Mouse (Mus musculus) testis, adult 2 months (tissue): ENCODE data around the gene Wnt10b. TPM values are rescaled to one million over a fixed set of nuclear protein-coding genes. Genes with fewer than 3 reads are reported as not detected.
A peak's percentile ranks its signal among the peaks of the same experiment; 100 is the strongest.

Experiments used
- H3K27ac ChIP-seq: fragments of 200-500 bp; 2 replicates; pipeline ENCODE4 v1.5.1; 2012; ENCODE audit warnings: low read depth, low read length; ENCODE audit not compliant: control insufficient read depth, insufficient read depth
- H3K27me3 ChIP-seq: fragments of 200-500 bp; 2 replicates; pipeline ENCODE4 v1.6.1; 2012; ENCODE audit warnings: mild to moderate bottlenecking, low read length, moderate library complexity; ENCODE audit not compliant: control insufficient read depth, insufficient read depth
- H3K36me3 ChIP-seq: fragments of 200-500 bp; 2 replicates; pipeline ENCODE4 v1.6.1; 2012; ENCODE audit warnings: mild to moderate bottlenecking, low read length; ENCODE audit not compliant: control insufficient read depth, insufficient read depth
- H3K4me1 ChIP-seq: fragments of 200-500 bp; 2 replicates; pipeline ENCODE4 v1.6.1; 2012; ENCODE audit warnings: low read length; ENCODE audit not compliant: control insufficient read depth, insufficient read depth
- H3K4me3 ChIP-seq: fragments of 200-500 bp; 2 replicates; pipeline ENCODE4 v1.5.1; 2012; ENCODE audit warnings: low read depth, mild to moderate bottlenecking, low read length, moderate library complexity, mixed read lengths; ENCODE audit not compliant: control insufficient read depth
- CTCF ChIP-seq: fragments of 200-500 bp; IDR thresholded peaks from 2 replicates; pipeline ENCODE4 v1.5.1; 2012; ENCODE audit warnings: low read depth, mild to moderate bottlenecking, inconsistent platforms, low read length, moderate library complexity; ENCODE audit not compliant: control insufficient read depth, insufficient read depth, insufficient replicate concordance
- POLR2A ChIP-seq: fragments of 200-500 bp; IDR thresholded peaks from 2 replicates; pipeline ENCODE4 v1.6.1; 2012; ENCODE audit warnings: low read depth, mild to moderate bottlenecking, inconsistent platforms, low read length, moderate library complexity; ENCODE audit not compliant: control insufficient read depth
- polyA plus RNA-seq: library from polyadenylated mRNA; depleted of rRNA; stranded (reverse); fragments of >200 nt; gene quantifications from 2 replicates; pipeline ENCODE4 v1.2.3, GENCODE M21; 2012

Wnt10b gene
- polyA plus RNA-seq, 1 experiment = 0.47 TPM

GRCm38 (mm10) chr15:98789661-98790535 is 11.9 kb upstream of the Wnt10b start, which contains the start of gene Wnt1:
Gene Wnt1 (plus strand): TSS chr15:98789857.
- Histone ChIP-seq H3K4me1 (peaks cover 31% of the 10 kb centered on the region), H3K4me3 (peak within 1 kb of the TSS; percentile 9), H3K27ac (no peak within 1 kb of the TSS), H3K27me3 (peaks cover 10% of the 10 kb centered on the region; the same call in 1 of the 2 replicates), H3K36me3 (no peaks in the 10 kb centered on the region)
- no peak for TF ChIP-seq CTCF
- no peak for TF ChIP-seq POLR2A

GRCm38 (mm10) chr15:98788972-98789660 is 11.2 kb upstream of the Wnt10b start:
- Histone ChIP-seq H3K27ac (no peak overlapping the region), H3K36me3 (no peaks in the 10 kb centered on the region), H3K4me1 (peaks cover 31% of the 10 kb centered on the region), H3K27me3 (peaks cover 10% of the 10 kb centered on the region; the same call in 1 of the 2 replicates), H3K4me3 (peak overlapping the region; percentile 8)
- TF ChIP-seq CTCF (0 out of 2 replicates have a peak, but pooled peaks have one; percentile 19), POLR2A (no peak)

- TF ChIP-seq CTCF = peak; percentile 42; the same call in 1 of the 2 replicates
- no peak for TF ChIP-seq POLR2A
- Histone ChIP-seq H3K4me3 (no peak overlapping the region), H3K27ac (no peak overlapping the region), H3K4me1 (peaks cover 27% of the 10 kb centered on the region), H3K36me3 (no peaks in the 10 kb centered on the region), H3K27me3 (peaks cover 10% of the 10 kb centered on the region; the same call in 1 of the 2 replicates)
Observed at GRCm38 (mm10) chr15:98787930-98788329, 10.0 kb upstream of the Wnt10b start.

GRCm38 (mm10) chr15:98785744-98786143 is 7.8 kb upstream of the Wnt10b start:
- no peak overlapping the region for H3K4me3 ChIP-seq

GRCm38 (mm10) chr15:98781166-98781565 is 3.2 kb upstream of the Wnt10b start:
- TF ChIP-seq POLR2A = no peak
- no peak for TF ChIP-seq CTCF
- Histone ChIP-seq H3K27me3 (peaks cover 8% of the 10 kb centered on the region), H3K36me3 (no peaks in the 10 kb centered on the region), H3K27ac (no peak overlapping the region), H3K4me1 (peaks cover 22% of the 10 kb centered on the region), H3K4me3 (no peak overlapping the region)

More at GRCm38 (mm10) chr15:98785744-98786143, 7.8 kb upstream of the Wnt10b start:
- Histone ChIP-seq H3K36me3 (no peaks in the 10 kb centered on the region), H3K4me1 (peaks cover 7% of the 10 kb centered on the region), H3K27me3 (peaks cover 7% of the 10 kb centered on the region; the same call in 1 of the 2 replicates), H3K27ac (no peak overlapping the region)
- TF ChIP-seq POLR2A (no peak), CTCF (peak; percentile 50; the same call in 1 of the 2 replicates)

GRCm38 (mm10) chr15:98780573-98780972 is 2.6 kb upstream of the Wnt10b start:
- Histone ChIP-seq H3K4me3 (no peak overlapping the region), H3K36me3 (no peaks in the 10 kb centered on the region), H3K27ac (no peak overlapping the region), H3K4me1 (peaks cover 25% of the 10 kb centered on the region), H3K27me3 (peaks cover 8% of the 10 kb centered on the region)
- TF ChIP-seq CTCF = 0 out of 2 replicates have a peak, but pooled peaks have one; percentile 9
- no peak for TF ChIP-seq POLR2A

- H3K36me3 ChIP-seq = no peaks in the 10 kb centered on the region
- peaks cover 8% of the 10 kb centered on the region for H3K27me3 ChIP-seq
- no peak overlapping the region for H3K27ac ChIP-seq
- H3K4me3 ChIP-seq = no peak overlapping the region
- no peak for TF ChIP-seq POLR2A
- TF ChIP-seq CTCF = no peak
- H3K4me1 ChIP-seq = peaks cover 25% of the 10 kb centered on the region
Observed at GRCm38 (mm10) chr15:98780075-98780474, 2.1 kb upstream of the Wnt10b start.
